Mouse (Mus musculus): ENCODE results near the gene Rala. TPM values are rescaled to one million over a fixed set of nuclear protein-coding genes. Genes with fewer than 3 reads are reported as not detected.

Rala gene
- total RNA-seq (2023): 22.9 to 36.3 TPM (median 27.5 TPM) in 4 replicates

GRCm38 (mm10) chr13:17944078-17944917 is at the start of gene Rala:
Rala (minus strand) TSS chr13:17944239.

GRCm38 (mm10) chr13:17992697-17993514 is 48.9 kb upstream of the Rala start, which contains the start of gene Yae1d1:
Yae1d1 (minus strand) TSS chr13:17993349.

Other genes starting within 250 kb of the Rala start
- gene Mplkip, start 249.0 kb downstream of the Rala start, total RNA-seq (2023): 19.3 to 22.6 TPM (median 21.5 TPM) in 4 replicates
- 0.72 to 0.88 TPM in 2 of 4 replicates, not detected in the others for gene Sugct, start 248.7 kb downstream of the Rala start, total RNA-seq (2023)
- gene Cdk13, start 139.1 kb downstream of the Rala start, total RNA-seq (2023): 184 to 197 TPM (median 194 TPM) in 4 replicates
- gene Yae1d1, start 49.1 kb upstream of the Rala start, total RNA-seq (2023): 8.1 to 10.5 TPM (median 9.3 TPM) in 4 replicates